ENCODE assay signal across 8 mouse cellular contexts in genomic region chr17:35919864-35920301, GRCm38 (mm10). TPM values are rescaled to one million over a fixed set of nuclear protein-coding genes. Genes with fewer than 3 reads are reported as not detected.
DNase-seq lines count a peak whose midpoint lies in the region; ATAC-seq and TF ChIP-seq lines count a peak whose summit lies in the region.

No protein-coding gene starts in this region.

- peaks cover 14% of the 10 kb centered on the region for H3K36me3 ChIP-seq in heart, embryonic 16.5 days (ENCODE audit: control insufficient read depth, insufficient read depth)
- peaks cover 46% of the 10 kb centered on the region for H3K36me3 ChIP-seq in hindbrain, embryonic 10.5 days

- H3K9me3 ChIP-seq in heart, embryonic 16.5 days (replicated peaks; ENCODE audit: control insufficient read depth, low read length): no peaks in the 10 kb centered on the region
- no peaks in the 10 kb centered on the region for H3K9me3 ChIP-seq in hindbrain, embryonic 10.5 days

- no peaks in the 10 kb centered on the region for H3K27me3 ChIP-seq in heart, embryonic 16.5 days (ENCODE audit: control insufficient read depth, insufficient read depth, low read length)
- H3K27me3 ChIP-seq in hindbrain, embryonic 10.5 days (ENCODE audit: insufficient read depth, poor library complexity, severe bottlenecking): no peaks in the 10 kb centered on the region

- WGBS in heart, embryonic 16.5 days: 37% methylated on average over 6 of the region's 6 CpGs
- 30% methylated on average over 6 of the region's 6 CpGs for WGBS in bone marrow, adult 2 months
- 66% methylated on average over 6 of the region's 6 CpGs for WGBS in hindbrain, embryonic 10.5 days

- peak overlapping the region; percentile 16; the same call in 1 of the 2 replicates for H3K4me3 ChIP-seq in heart, embryonic 16.5 days (ENCODE audit: low read length)
- H3K4me3 ChIP-seq in bone marrow, adult 2 months (replicated peaks; ENCODE audit: control insufficient read depth, low read depth, low read length): peak overlapping the region; percentile 27
- H3K4me3 ChIP-seq in hindbrain, embryonic 10.5 days: peak overlapping the region; percentile 85

- TF ChIP-seq CTCF in bone marrow, adult 2 months (IDR thresholded peaks at IDR 0.05; ENCODE audit: control insufficient read depth, insufficient read depth, low read length): no peak

- H3K4me1 ChIP-seq in heart, embryonic 16.5 days (ENCODE audit: control insufficient read depth, insufficient read depth, low read length): peaks cover 19% of the 10 kb centered on the region
- H3K4me1 ChIP-seq in bone marrow, adult 2 months (ENCODE audit: control insufficient read depth, insufficient read depth, low read length): peaks cover 1% of the 10 kb centered on the region; the same call in 1 of the 2 replicates
- H3K4me1 ChIP-seq in hindbrain, embryonic 10.5 days (replicated peaks): peaks cover 35% of the 10 kb centered on the region

- no peak for DNase-seq in heart, adult 11 months
- DNase-seq in hindbrain, embryonic 10.5 days (ENCODE audit: low spot score): no peak
- no peak for DNase-seq in left cerebral cortex, postnatal 4 days
- no peak for DNase-seq in right cerebral cortex, postnatal 14 days

- peak overlapping the region; percentile 99 for H3K27ac ChIP-seq in heart, embryonic 16.5 days (ENCODE audit: low read length)
- H3K27ac ChIP-seq in bone marrow, adult 2 months (ENCODE audit: control insufficient read depth, insufficient read depth, low read depth, low read length, poor library complexity): peak overlapping the region; percentile 95
- H3K27ac ChIP-seq in hindbrain, embryonic 10.5 days: peak overlapping the region; percentile 99

- intact Hi-C loops in left cerebral cortex, postnatal 4 days (cut with DNase I): no loop called here

- no peak for ATAC-seq in heart, embryonic 16.5 days (replicated peaks; ENCODE audit: extremely low read depth, insufficient read depth, low FRiP score)
- peak; percentile 10 for ATAC-seq in megakaryocyte-erythroid progenitor cell, adult 5-6 weeks (replicated peaks; ENCODE audit: low FRiP score, low TSS enrichment, poor library complexity, severe bottlenecking)
- no peak for ATAC-seq in inflammation-experienced regulatory T-cells, adult 6 months

- peak overlapping the region; percentile 98 for H3K4me2 ChIP-seq in heart, embryonic 16.5 days (ENCODE audit: low read depth, low read length)

- TF ChIP-seq POLR2A in bone marrow, adult 2 months (IDR thresholded peaks at IDR 0.05; ENCODE audit: borderline replicate concordance, control insufficient read depth, low read depth, low read length): peak; percentile 56; the same call in 1 of the 2 replicates

- H3K9ac ChIP-seq in heart, embryonic 16.5 days (ENCODE audit: low read length): peak overlapping the region; percentile 77

RNA-seq across cellular contexts. Expression of gene Ppp1r10, which starts 3.6 kb away (rescaled TPM):
- polyA plus RNA-seq in heart, embryonic 16.5 days (2015; fragmentation: Nextera tagmentation; extraction: Ambion mirVana): 25.3 and 28.7 TPM in 2 replicates
- polyA plus RNA-seq in bone marrow, adult 2 months (2011; ENCODE audit: insufficient read depth, insufficient read length, low replicate concordance, missing spikeins): 24.4 and 48.0 TPM in 2 replicates
- polyA plus RNA-seq in hindbrain, embryonic 10.5 days (2016; fragmentation: Nextera tagmentation; extraction: Ambion mirVana): 59.9 and 64.5 TPM in 2 replicates
- total RNA-seq in megakaryocyte-erythroid progenitor cell, adult 5-6 weeks (2014; fragmentation: Nextera tagmentation): 80.8 and 95.1 TPM in 2 replicates
- 86.4 and 103 TPM in 2 replicates for total RNA-seq in megakaryocyte-erythroid progenitor cell, adult 5-6 weeks (2017)
- total RNA-seq in left cerebral cortex, postnatal 4 days (2021): 10 to 100 TPM; 75.1 to 76.5 TPM
- polyA plus RNA-seq in inflammation-experienced regulatory T-cells, adult 6 months (2017; shearing (Covaris generic)): 10 to 100 TPM; 49.4 to 63.1 (median 51.7) TPM

RNA-seq across cellular contexts. Expression of gene Mrps18b, which starts 3.7 kb away (rescaled TPM):
- polyA plus RNA-seq in heart, embryonic 16.5 days (2015; fragmentation: Nextera tagmentation; extraction: Ambion mirVana): 70.1 and 77.3 TPM in 2 replicates
- polyA plus RNA-seq in bone marrow, adult 2 months (2011; ENCODE audit: insufficient read depth, insufficient read length, low replicate concordance, missing spikeins): 43.2 and 65.2 TPM in 2 replicates
- 75.7 and 88.1 TPM in 2 replicates for polyA plus RNA-seq in hindbrain, embryonic 10.5 days (2016; fragmentation: Nextera tagmentation; extraction: Ambion mirVana)
- 140 and 175 TPM in 2 replicates for total RNA-seq in megakaryocyte-erythroid progenitor cell, adult 5-6 weeks (2014; fragmentation: Nextera tagmentation)
- 72.7 and 92.6 TPM in 2 replicates for total RNA-seq in megakaryocyte-erythroid progenitor cell, adult 5-6 weeks (2017)
- 10 to 100 TPM; 45.9 to 47.4 TPM for total RNA-seq in left cerebral cortex, postnatal 4 days (2021)
- 10 to 100 TPM; 35.8 to 82.5 (median 75.5) TPM for polyA plus RNA-seq in inflammation-experienced regulatory T-cells, adult 6 months (2017; shearing (Covaris generic))

RNA-seq across cellular contexts. Expression of gene Atat1, which starts 10.0 kb away (rescaled TPM):
- polyA plus RNA-seq in heart, embryonic 16.5 days (2015; fragmentation: Nextera tagmentation; extraction: Ambion mirVana): 41.1 and 45.5 TPM in 2 replicates
- 11.7 and 19.9 TPM in 2 replicates for polyA plus RNA-seq in bone marrow, adult 2 months (2011; ENCODE audit: insufficient read depth, insufficient read length, low replicate concordance, missing spikeins)
- polyA plus RNA-seq in hindbrain, embryonic 10.5 days (2016; fragmentation: Nextera tagmentation; extraction: Ambion mirVana): 136 and 227 TPM in 2 replicates
- total RNA-seq in megakaryocyte-erythroid progenitor cell, adult 5-6 weeks (2014; fragmentation: Nextera tagmentation): 23.1 and 31.9 TPM in 2 replicates
- total RNA-seq in megakaryocyte-erythroid progenitor cell, adult 5-6 weeks (2017): 3.0 and 4.3 TPM in 2 replicates
- 100 to 1,000 TPM; 285 to 292 TPM for total RNA-seq in left cerebral cortex, postnatal 4 days (2021)
- 10 to 100 TPM in 2 of 3 experiments, 1 to 10 TPM in 1; 9.5 to 16.2 (median 10.5) TPM for polyA plus RNA-seq in inflammation-experienced regulatory T-cells, adult 6 months (2017; shearing (Covaris generic))

RNA-seq across cellular contexts. Expression of gene 2310061I04Rik, which starts 22.7 kb away (rescaled TPM):
- 33.7 and 34.6 TPM in 2 replicates for polyA plus RNA-seq in heart, embryonic 16.5 days (2015; fragmentation: Nextera tagmentation; extraction: Ambion mirVana)
- polyA plus RNA-seq in bone marrow, adult 2 months (2011; ENCODE audit: insufficient read depth, insufficient read length, low replicate concordance, missing spikeins): 28.5 and 52.0 TPM in 2 replicates
- 27.7 and 29.7 TPM in 2 replicates for polyA plus RNA-seq in hindbrain, embryonic 10.5 days (2016; fragmentation: Nextera tagmentation; extraction: Ambion mirVana)
- 107 and 160 TPM in 2 replicates for total RNA-seq in megakaryocyte-erythroid progenitor cell, adult 5-6 weeks (2014; fragmentation: Nextera tagmentation)
- 8.1 and 10.9 TPM in 2 replicates for total RNA-seq in megakaryocyte-erythroid progenitor cell, adult 5-6 weeks (2017)
- total RNA-seq in left cerebral cortex, postnatal 4 days (2021): 10 to 100 TPM; 59.8 to 69.2 TPM
- 10 to 100 TPM; 15.3 to 21.6 (median 15.4) TPM for polyA plus RNA-seq in inflammation-experienced regulatory T-cells, adult 6 months (2017; shearing (Covaris generic))

RNA-seq across cellular contexts. Expression of gene Dhx16, which starts 40.3 kb away (rescaled TPM):
- 27.4 and 29.2 TPM in 2 replicates for polyA plus RNA-seq in heart, embryonic 16.5 days (2015; fragmentation: Nextera tagmentation; extraction: Ambion mirVana)
- 119 and 234 TPM in 2 replicates for polyA plus RNA-seq in bone marrow, adult 2 months (2011; ENCODE audit: insufficient read depth, insufficient read length, low replicate concordance, missing spikeins)
- 53.0 and 58.9 TPM in 2 replicates for polyA plus RNA-seq in hindbrain, embryonic 10.5 days (2016; fragmentation: Nextera tagmentation; extraction: Ambion mirVana)
- 132 and 133 TPM in 2 replicates for total RNA-seq in megakaryocyte-erythroid progenitor cell, adult 5-6 weeks (2014; fragmentation: Nextera tagmentation)
- total RNA-seq in megakaryocyte-erythroid progenitor cell, adult 5-6 weeks (2017): 51.3 and 68.8 TPM in 2 replicates
- 10 to 100 TPM; 37.4 to 38.8 TPM for total RNA-seq in left cerebral cortex, postnatal 4 days (2021)
- polyA plus RNA-seq in inflammation-experienced regulatory T-cells, adult 6 months (2017; shearing (Covaris generic)): 10 to 100 TPM; 17.4 to 36.1 (median 19.5) TPM

Comparison
In these comparisons a context has a peak if more than half of its experiments do, and no peak if none do; other contexts are left out.
1. H3K4me3 ChIP-seq: peak in every context shown above with its lines; median percentile 85 in hindbrain, embryonic 10.5 days; 27 in bone marrow, adult 2 months; 16 in heart, embryonic 16.5 days.